Mouse (Mus musculus): ENCODE data around the gene Zfp13. TPM values are rescaled to one million over a fixed set of nuclear protein-coding genes. Genes with fewer than 3 reads are reported as not detected.
"Not testable (repeated sequence)": the region's sequence is repeated elsewhere in the genome, so short reads cannot be mapped to it uniquely, and the experiment has no call there.

Zfp13 gene
- polyA plus RNA-seq, 1 experiment from 2014 or later: 7.3 TPM

DNA sequence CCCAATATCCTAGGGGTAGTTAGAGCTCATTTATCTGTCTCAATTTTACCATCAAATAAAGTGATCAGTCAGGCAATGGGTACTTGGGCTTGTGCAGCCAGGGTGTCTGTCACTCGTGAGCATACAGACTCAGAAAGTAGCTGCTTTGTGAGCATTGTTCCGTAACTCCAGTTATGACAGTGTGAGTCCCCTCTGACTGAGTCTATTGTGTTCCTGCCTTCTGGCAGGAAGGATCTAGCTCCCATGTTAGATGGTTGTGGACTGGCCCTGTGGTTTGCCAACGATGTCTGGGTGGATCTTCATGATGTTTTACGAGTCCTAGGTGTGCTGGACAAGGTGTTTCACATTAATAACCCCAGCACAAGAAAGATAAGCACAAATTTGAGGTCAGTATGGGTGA is 56.5 kb downstream of the Zfp13 start:
- H3K9ac ChIP-seq (ENCODE audit: low read length): no peak overlapping the region

DNA sequence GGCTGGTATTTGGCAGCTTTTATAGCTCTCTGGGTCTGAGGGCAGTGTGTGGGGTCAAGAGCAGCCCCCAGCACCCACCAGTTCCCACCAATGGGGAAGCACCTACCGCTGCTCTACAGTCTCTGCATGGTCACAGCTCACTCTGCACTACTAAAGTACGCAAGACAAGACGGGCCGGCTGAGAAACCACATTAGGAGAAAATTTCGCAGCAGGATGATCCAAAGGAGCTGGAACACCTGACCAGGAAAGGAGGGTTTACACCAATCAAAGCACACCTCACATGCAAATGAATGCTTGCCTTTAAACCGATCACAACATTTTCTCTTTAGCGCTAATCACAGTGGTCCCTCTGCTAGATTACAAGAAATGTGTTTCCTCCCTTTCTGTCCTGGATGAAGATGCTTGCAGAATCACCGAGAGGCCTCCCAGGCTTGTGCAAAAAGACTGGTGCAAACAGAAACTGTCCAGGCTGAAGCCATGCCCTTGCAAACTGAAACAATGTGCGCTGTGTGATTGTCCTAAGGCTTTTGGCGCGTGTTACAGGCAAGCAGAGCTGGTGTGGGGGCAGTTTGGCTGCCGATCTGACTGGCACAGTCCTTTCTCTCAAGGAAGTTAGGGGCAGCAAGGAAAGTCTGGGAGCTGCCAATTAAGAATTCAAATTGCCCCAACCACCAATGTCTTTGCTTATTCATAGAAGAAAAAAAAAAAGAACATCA is 57.1 kb downstream of the Zfp13 start:
- Histone ChIP-seq H3K4me3 (ENCODE audit: low read length) (peak overlapping the region; percentile 40), H3K27me3 (ENCODE audit: control insufficient read depth, insufficient read depth, low read length) (peaks cover 13% of the 10 kb centered on the region), H3K4me1 (ENCODE audit: control insufficient read depth, insufficient read depth, low read length) (peaks cover 9% of the 10 kb centered on the region), H3K4me2 (ENCODE audit: low read depth, low read length) (peak overlapping the region; percentile 44), H3K27ac (ENCODE audit: low read length) (no peak overlapping the region), H3K36me3 (ENCODE audit: control insufficient read depth, insufficient read depth) (no peaks in the 10 kb centered on the region), H3K9me3 (replicated peaks; ENCODE audit: control insufficient read depth, low read length) (no peaks in the 10 kb centered on the region), H3K9ac (ENCODE audit: low read length) (peak overlapping the region; percentile 17; the same call in 1 of the 2 replicates)
- WGBS: 22% methylated on average over 12 of the region's 12 CpGs
- ATAC-seq (replicated peaks; ENCODE audit: extremely low read depth, insufficient read depth, low FRiP score): no peak

More for the DNA sequence above, 56.5 kb downstream of the Zfp13 start:
- H3K27ac ChIP-seq (ENCODE audit: low read length): no peak overlapping the region
- no peak overlapping the region for H3K4me2 ChIP-seq (ENCODE audit: low read depth, low read length)
- no peaks in the 10 kb centered on the region for H3K36me3 ChIP-seq (ENCODE audit: control insufficient read depth, insufficient read depth)
- peaks cover 5% of the 10 kb centered on the region for H3K4me1 ChIP-seq (ENCODE audit: control insufficient read depth, insufficient read depth, low read length)
- no peaks in the 10 kb centered on the region for H3K9me3 ChIP-seq (replicated peaks; ENCODE audit: control insufficient read depth, low read length)
- WGBS: 46% methylated on average over 4 of the region's 4 CpGs
- ATAC-seq (replicated peaks; ENCODE audit: extremely low read depth, insufficient read depth, low FRiP score): no peak
- no peak overlapping the region for H3K4me3 ChIP-seq (ENCODE audit: low read length)
- peaks cover 9% of the 10 kb centered on the region for H3K27me3 ChIP-seq (ENCODE audit: control insufficient read depth, insufficient read depth, low read length)

DNA sequence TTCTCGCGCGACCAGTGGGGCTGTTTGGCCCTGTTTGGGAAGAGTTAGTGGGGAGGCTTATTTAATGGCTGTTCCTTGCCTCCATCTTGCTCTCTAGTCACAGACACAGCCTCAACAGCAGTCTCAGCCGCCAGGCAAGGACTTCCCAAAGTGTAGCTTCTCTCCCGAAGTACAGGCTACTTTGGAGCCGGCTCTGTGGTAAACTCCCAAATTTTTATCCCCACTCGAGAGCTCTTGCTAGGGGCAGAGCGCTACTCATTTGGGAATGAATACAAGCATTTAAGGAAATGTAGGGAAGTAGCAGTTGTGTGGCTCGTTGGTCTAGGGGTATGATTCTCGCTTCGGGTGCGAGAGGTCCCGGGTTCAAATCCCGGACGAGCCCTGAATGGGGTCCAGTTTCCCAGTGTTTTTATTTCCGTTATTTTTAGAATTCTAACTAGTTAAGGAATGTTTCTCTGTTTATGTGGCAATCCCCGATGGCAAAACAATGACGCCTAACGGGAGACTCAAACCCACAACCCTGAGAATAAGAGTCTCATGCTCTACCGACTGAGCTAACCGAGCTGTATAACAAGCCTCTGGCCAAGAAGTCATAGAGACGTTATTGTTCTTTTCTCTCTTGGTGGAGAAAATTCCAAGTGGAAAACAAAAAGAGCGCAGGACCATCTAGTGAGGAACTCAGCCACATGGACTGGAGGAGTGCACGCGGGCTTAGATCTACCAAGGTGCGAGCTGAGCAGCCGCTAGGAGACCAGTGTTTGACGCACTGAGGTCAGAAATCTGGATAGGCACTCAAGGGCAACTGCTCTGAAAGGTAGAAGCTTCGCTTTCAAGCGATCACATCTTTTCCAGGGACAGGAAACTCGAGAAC is 58.4 kb downstream of the Zfp13 start:
- WGBS: 20% methylated on average over 31 of the region's 31 CpGs
- Histone ChIP-seq H3K9me3 (replicated peaks; ENCODE audit: control insufficient read depth, low read length) (no peaks in the 10 kb centered on the region), H3K4me3 (ENCODE audit: low read length) (no peak overlapping the region), H3K27me3 (ENCODE audit: control insufficient read depth, insufficient read depth, low read length) (peaks cover 14% of the 10 kb centered on the region), H3K9ac (ENCODE audit: low read length) (no peak overlapping the region), H3K36me3 (ENCODE audit: control insufficient read depth, insufficient read depth) (no peaks in the 10 kb centered on the region), H3K27ac (ENCODE audit: low read length) (no peak overlapping the region), H3K4me1 (ENCODE audit: control insufficient read depth, insufficient read depth, low read length) (peaks cover 9% of the 10 kb centered on the region), H3K4me2 (ENCODE audit: low read depth, low read length) (no peak overlapping the region)
- ATAC-seq (replicated peaks; ENCODE audit: extremely low read depth, insufficient read depth, low FRiP score): no peak

DNA sequence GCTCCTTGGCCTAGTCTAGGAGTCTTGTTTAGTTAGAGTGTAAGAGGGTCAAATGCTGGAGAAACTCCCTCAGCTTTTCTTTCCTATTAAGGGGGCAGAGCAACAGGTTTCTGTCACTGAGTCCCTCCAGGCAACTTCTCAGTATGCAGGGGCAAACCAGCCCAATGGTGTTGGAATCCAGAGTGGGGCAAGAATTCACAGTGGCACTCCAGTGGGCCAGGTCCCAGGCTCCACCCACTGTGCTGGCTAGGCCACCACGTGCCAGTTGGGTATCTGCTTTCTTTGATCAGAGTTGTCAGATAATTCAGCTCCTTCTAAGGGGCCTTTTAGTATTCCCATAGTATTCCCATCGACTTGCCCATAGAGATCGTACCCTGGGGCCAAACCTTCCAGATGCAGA is 59.2 kb downstream of the Zfp13 start:
- no peaks in the 10 kb centered on the region for H3K9me3 ChIP-seq (replicated peaks; ENCODE audit: control insufficient read depth, low read length)
- H3K27ac ChIP-seq (ENCODE audit: low read length): no peak overlapping the region
- no peak overlapping the region for H3K9ac ChIP-seq (ENCODE audit: low read length)
- peaks cover 14% of the 10 kb centered on the region for H3K27me3 ChIP-seq (ENCODE audit: control insufficient read depth, insufficient read depth, low read length)
- 32% methylated on average over 3 of the region's 3 CpGs for WGBS
- no peaks in the 10 kb centered on the region for H3K36me3 ChIP-seq (ENCODE audit: control insufficient read depth, insufficient read depth)
- ATAC-seq (replicated peaks; ENCODE audit: extremely low read depth, insufficient read depth, low FRiP score): no peak
- peaks cover 9% of the 10 kb centered on the region for H3K4me1 ChIP-seq (ENCODE audit: control insufficient read depth, insufficient read depth, low read length)
- H3K4me3 ChIP-seq (ENCODE audit: low read length): no peak overlapping the region
- no peak overlapping the region for H3K4me2 ChIP-seq (ENCODE audit: low read depth, low read length)

DNA sequence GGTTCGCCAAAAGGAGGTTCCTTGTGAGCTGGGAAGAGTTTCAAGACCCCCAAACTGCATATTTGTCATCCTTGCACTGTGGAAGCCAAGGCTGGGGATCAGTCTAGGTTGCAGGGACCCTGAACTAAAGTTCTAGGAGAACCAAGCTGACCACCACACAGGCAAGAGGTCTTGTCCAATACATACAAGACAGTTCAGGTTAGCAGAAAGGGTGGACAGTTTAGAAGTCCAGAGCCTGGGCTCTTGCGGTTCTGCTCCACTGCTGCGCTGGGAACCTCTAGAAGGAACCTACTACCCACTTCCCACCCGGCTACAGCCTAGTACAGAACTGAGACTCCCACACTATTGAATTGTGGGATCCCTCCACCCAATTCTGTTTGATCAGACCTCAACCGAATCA is 59.7 kb downstream of the Zfp13 start:
- H3K27me3 ChIP-seq (ENCODE audit: control insufficient read depth, insufficient read depth, low read length): peaks cover 17% of the 10 kb centered on the region
- no peaks in the 10 kb centered on the region for H3K9me3 ChIP-seq (replicated peaks; ENCODE audit: control insufficient read depth, low read length)
- 91% methylated on average over 5 of the region's 5 CpGs for WGBS
- H3K4me3 ChIP-seq (ENCODE audit: low read length): no peak overlapping the region
- H3K9ac ChIP-seq (ENCODE audit: low read length): no peak overlapping the region
- H3K4me2 ChIP-seq (ENCODE audit: low read depth, low read length): no peak overlapping the region
- H3K36me3 ChIP-seq (ENCODE audit: control insufficient read depth, insufficient read depth): no peaks in the 10 kb centered on the region
- no peak overlapping the region for H3K27ac ChIP-seq (ENCODE audit: low read length)
- H3K4me1 ChIP-seq (ENCODE audit: control insufficient read depth, insufficient read depth, low read length): peaks cover 9% of the 10 kb centered on the region
- ATAC-seq (replicated peaks; ENCODE audit: extremely low read depth, insufficient read depth, low FRiP score): no peak

DNA sequence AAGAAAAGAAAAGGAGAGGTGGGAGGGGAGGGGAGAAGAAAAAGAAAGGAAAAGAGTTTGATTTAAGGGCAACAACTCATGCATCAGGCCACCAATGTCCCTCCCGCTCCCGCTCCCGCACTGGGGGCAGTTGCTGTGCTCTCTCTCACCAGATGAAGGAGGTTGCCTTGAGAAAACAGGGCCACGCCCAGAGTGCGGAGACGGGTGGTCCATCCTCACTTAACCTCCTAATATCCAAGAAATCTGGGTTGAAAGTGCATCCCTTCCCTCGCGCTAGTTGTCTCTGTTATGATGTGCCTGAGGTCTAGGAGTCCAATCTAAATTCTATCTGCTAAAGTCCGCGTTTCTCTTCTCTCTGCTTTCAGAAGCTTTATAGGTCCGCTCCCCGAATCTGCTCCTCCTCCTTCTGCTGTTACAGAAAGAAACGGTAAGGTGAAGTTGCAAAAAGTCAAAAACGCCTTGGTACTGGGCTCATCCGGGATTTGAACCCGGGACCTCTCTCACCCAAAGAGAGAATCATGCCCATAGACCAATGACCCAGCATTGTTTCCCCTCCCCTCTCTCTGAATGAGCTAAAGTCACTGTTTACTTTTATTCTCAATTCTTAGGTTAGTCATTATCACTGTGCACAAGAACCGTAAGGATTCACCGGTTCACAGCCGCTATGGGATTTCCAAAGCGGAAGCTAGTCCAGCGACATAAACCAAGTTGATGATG is 60.8 kb downstream of the Zfp13 start:
- H3K9ac ChIP-seq (ENCODE audit: low read length): peak overlapping the region; percentile 31; the same call in 1 of the 2 replicates
- H3K4me1 ChIP-seq (ENCODE audit: control insufficient read depth, insufficient read depth, low read length): peaks cover 9% of the 10 kb centered on the region
- ATAC-seq (replicated peaks; ENCODE audit: extremely low read depth, insufficient read depth, low FRiP score): no peak
- no peaks in the 10 kb centered on the region for H3K36me3 ChIP-seq (ENCODE audit: control insufficient read depth, insufficient read depth)
- H3K27ac ChIP-seq (ENCODE audit: low read length): no peak overlapping the region
- peak overlapping the region; percentile 67 for H3K4me2 ChIP-seq (ENCODE audit: low read depth, low read length)
- H3K9me3 ChIP-seq (replicated peaks; ENCODE audit: control insufficient read depth, low read length): no peaks in the 10 kb centered on the region
- 11% methylated on average over 21 of the region's 21 CpGs for WGBS
- H3K27me3 ChIP-seq (ENCODE audit: control insufficient read depth, insufficient read depth, low read length): peaks cover 24% of the 10 kb centered on the region
- peak overlapping the region; percentile 48 for H3K4me3 ChIP-seq (ENCODE audit: low read length)

DNA sequence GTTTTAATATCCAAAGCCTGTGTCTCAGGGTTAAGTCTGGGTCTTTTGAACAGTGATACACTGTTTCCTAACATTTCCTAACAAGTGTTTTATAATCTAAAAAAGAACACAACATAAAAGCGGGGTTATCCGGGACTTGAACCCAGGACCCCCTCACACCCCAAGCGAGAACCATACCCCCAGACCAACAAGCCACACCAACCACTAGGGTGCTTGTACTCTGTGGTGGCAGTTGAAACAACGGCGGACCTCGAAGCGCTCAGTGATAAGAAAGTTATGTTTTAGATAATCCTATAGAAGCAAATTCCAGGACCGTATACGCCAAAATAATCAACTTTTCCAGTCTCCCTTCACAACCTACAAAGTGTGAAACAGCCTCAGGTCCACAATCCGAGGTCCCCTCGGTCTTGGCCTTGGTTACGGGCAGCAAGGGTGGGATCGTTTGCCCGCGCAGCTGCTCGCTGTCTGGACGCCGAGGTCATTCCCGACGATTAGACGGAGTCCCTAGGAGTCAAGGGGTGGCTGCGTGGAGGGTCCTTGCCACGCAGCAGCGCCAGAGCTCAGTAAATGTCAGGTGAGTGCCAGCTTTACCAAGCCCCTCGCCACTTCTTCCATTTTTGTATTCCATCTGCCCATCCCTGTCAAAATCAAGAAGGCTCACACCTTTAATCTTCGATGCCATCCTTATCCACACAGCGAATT is 61.6 kb downstream of the Zfp13 start:
- Histone ChIP-seq H3K36me3 (ENCODE audit: control insufficient read depth, insufficient read depth) (no peaks in the 10 kb centered on the region), H3K9ac (ENCODE audit: low read length) (peak overlapping the region; percentile 30; the same call in 1 of the 2 replicates), H3K27me3 (ENCODE audit: control insufficient read depth, insufficient read depth, low read length) (peaks cover 24% of the 10 kb centered on the region)

DNA sequence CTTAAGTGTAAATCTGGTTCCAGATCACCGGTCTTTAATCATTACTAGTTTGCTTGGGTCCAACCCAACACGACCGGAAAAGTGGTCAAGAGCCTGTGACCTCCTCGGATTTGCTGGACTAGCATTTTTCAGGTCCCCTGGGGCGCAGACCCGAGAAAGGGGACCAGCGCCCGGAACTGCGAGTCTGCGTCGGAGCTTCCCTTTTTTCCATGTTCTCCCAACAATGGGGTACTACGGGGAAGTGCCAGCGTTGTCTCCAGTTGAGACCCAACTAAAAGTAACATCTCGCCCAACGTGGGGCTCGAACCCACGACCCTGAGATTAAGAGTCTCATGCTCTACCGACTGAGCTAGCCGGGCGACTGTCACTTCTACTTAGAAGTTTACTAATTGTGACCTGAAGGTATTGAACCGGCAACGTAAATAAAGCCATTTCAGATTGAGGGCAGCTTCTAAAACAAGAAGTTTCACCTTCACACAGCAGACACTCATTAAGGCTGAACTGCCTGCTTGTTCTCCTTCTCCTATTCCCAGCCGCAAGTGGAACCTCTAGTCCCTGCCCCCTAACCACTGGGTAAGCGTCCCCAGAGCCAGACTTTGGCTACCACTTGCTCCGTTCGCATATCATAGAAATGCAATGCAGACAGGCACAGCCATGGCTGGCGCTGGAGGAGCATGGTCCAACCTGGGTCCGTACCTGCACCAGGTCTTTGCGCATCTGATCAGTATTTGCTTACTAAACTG is 64.1 kb downstream of the Zfp13 start:
- not testable (repeated sequence) for H3K9me3 ChIP-seq (replicated peaks; ENCODE audit: control insufficient read depth, low read length); H3K4me3 ChIP-seq (ENCODE audit: low read length); H3K9ac ChIP-seq (ENCODE audit: low read length); ATAC-seq (replicated peaks; ENCODE audit: extremely low read depth, insufficient read depth, low FRiP score); H3K36me3 ChIP-seq (ENCODE audit: control insufficient read depth, insufficient read depth); H3K27ac ChIP-seq (ENCODE audit: low read length); H3K4me1 ChIP-seq (ENCODE audit: control insufficient read depth, insufficient read depth, low read length)
- Histone ChIP-seq H3K4me2 (ENCODE audit: low read depth, low read length) (peak overlapping the region; percentile 49), H3K27me3 (ENCODE audit: control insufficient read depth, insufficient read depth, low read length) (peaks cover 24% of the 10 kb centered on the region)
- 1% methylated on average over 17 of the region's 29 CpGs for WGBS

More for the DNA sequence above, 61.6 kb downstream of the Zfp13 start:
- H3K9me3 ChIP-seq (replicated peaks; ENCODE audit: control insufficient read depth, low read length): no peaks in the 10 kb centered on the region
- WGBS: 3% methylated on average over 27 of the region's 27 CpGs
- ATAC-seq (replicated peaks; ENCODE audit: extremely low read depth, insufficient read depth, low FRiP score): no peak
- H3K4me1 ChIP-seq (ENCODE audit: control insufficient read depth, insufficient read depth, low read length): peaks cover 9% of the 10 kb centered on the region
- H3K27ac ChIP-seq (ENCODE audit: low read length): no peak overlapping the region
- H3K4me3 ChIP-seq (ENCODE audit: low read length): peak overlapping the region; percentile 48
- H3K4me2 ChIP-seq (ENCODE audit: low read depth, low read length): peak overlapping the region; percentile 67
